Mouse (Mus musculus): ENCODE measurements at regions not wholly inside any gene's neighbourhood (a gene's known extent, or its start where the extent isn't known, plus 50 kb on each side); places are given as distances from the start of the nearest gene placed in this dataset.

DNA sequence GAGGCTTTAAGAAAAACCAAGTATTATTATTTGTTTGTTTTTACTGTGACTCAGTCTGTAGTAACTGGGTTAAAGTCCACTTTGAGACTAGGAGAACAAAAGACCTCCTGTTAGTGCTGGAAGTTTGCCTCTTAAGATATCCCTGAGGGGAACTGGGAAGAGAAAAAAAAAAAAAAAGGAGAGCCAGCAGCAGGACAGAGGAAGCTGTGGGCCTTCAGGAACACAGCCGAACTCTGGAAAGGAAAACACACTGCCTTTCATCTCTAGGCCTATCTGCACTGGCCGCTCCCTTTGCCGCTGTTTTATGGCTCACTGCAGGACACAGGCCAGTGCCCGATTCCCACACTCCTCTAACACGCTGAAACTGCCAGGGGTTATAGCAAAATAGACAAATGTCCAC, 176.1 kb downstream of the Zfp36l1 start:
- Histone ChIP-seq H3K9ac (replicated peaks; ENCODE audit: low read length) (peak overlapping the region; percentile 34; the same call in 1 of the 2 replicates), H3K9me3 (ENCODE audit: low read length) (no peaks in the 10 kb centered on the region), H3K36me3 (ENCODE audit: insufficient read depth, low read length) (no peaks in the 10 kb centered on the region), H3K4me2 (replicated peaks; ENCODE audit: low read depth, low read length) (no peak overlapping the region), H3K27ac (ENCODE audit: low read length) (peak overlapping the region; percentile 90), H3K27me3 (ENCODE audit: insufficient read depth, low read length) (no peaks in the 10 kb centered on the region), H3K4me1 (ENCODE audit: insufficient read depth, low read length) (peaks cover 16% of the 10 kb centered on the region), H3K4me3 (ENCODE audit: low read length) (no peak overlapping the region)
- WGBS, result 4% methylated on average over 5 of the region's 5 CpGs
- peak; percentile 81 for ATAC-seq (ENCODE audit: low FRiP score, low TSS enrichment)

DNA sequence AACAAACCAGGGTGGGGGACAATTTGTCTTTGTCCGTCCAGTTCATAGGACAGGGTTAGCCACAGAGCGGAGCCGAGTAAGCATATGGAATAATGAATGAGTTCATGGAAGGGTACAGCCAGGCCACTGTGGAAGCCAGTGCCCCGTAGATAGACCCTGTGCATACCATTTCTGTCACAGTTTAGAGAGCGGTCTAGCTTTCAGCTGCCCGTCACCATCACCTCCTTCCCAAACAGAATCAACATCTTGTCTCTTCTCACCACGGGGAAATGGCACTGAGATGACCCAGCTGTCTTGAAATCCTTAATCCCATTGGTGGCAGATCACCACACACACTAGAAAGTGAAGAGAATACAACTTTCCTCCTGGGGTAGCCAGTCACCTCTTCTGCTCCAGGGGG, 178.7 kb downstream of the Zfp36l1 start:
- no peak overlapping the region for H3K4me2 ChIP-seq (replicated peaks; ENCODE audit: low read depth, low read length)
- H3K4me1 ChIP-seq (ENCODE audit: insufficient read depth, low read length), result peaks cover 31% of the 10 kb centered on the region
- no peaks in the 10 kb centered on the region for H3K9me3 ChIP-seq (ENCODE audit: low read length)
- H3K27ac ChIP-seq (ENCODE audit: low read length), result no peak overlapping the region
- H3K36me3 ChIP-seq (ENCODE audit: insufficient read depth, low read length), result no peaks in the 10 kb centered on the region
- WGBS, result 69% methylated on average over 7 of the region's 7 CpGs
- H3K9ac ChIP-seq (replicated peaks; ENCODE audit: low read length), result no peak overlapping the region
- ATAC-seq (ENCODE audit: low FRiP score, low TSS enrichment), result no peak
- no peaks in the 10 kb centered on the region for H3K27me3 ChIP-seq (ENCODE audit: insufficient read depth, low read length)
- H3K4me3 ChIP-seq (ENCODE audit: low read length), result no peak overlapping the region

DNA sequence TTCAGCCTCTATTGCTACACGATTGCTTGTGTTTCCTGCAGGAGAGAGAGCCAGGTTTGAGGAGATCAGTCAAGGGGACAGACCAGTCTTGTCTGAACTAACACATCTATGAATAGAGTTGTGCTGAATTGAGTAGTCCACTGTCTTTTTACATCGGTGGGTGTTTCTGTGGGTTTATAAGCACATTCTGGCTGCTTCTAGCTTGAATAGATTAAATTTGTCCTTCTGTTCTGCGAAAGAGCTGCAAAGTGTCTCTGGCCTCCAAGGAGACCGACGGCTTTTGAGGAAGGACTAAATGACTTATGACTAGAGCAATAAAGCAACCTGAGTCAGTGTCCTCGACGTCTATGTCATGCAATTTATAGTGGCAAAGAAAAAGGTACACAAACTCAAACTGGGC, 179.9 kb downstream of the Zfp36l1 start:
- Histone ChIP-seq H3K9me3 (ENCODE audit: low read length) (no peaks in the 10 kb centered on the region), H3K4me2 (replicated peaks; ENCODE audit: low read depth, low read length) (no peak overlapping the region), H3K9ac (replicated peaks; ENCODE audit: low read length) (no peak overlapping the region), H3K36me3 (ENCODE audit: insufficient read depth, low read length) (no peaks in the 10 kb centered on the region), H3K27ac (ENCODE audit: low read length) (no peak overlapping the region), H3K4me1 (ENCODE audit: insufficient read depth, low read length) (peaks cover 43% of the 10 kb centered on the region), H3K27me3 (ENCODE audit: insufficient read depth, low read length) (no peaks in the 10 kb centered on the region), H3K4me3 (ENCODE audit: low read length) (no peak overlapping the region)
- WGBS, result 58% methylated on average over 7 of the region's 7 CpGs
- ATAC-seq (ENCODE audit: low FRiP score, low TSS enrichment), result no peak

GRCm38 (mm10) chr12:79931455-79931854, 181.4 kb downstream of the Zfp36l1 start:
- Histone ChIP-seq H3K4me2 (replicated peaks; ENCODE audit: low read depth, low read length) (no peak overlapping the region), H3K36me3 (ENCODE audit: insufficient read depth, low read length) (no peaks in the 10 kb centered on the region), H3K4me1 (ENCODE audit: insufficient read depth, low read length) (peaks cover 41% of the 10 kb centered on the region), H3K27ac (ENCODE audit: low read length) (peak overlapping the region; percentile 98), H3K4me3 (ENCODE audit: low read length) (no peak overlapping the region), H3K9me3 (ENCODE audit: low read length) (no peaks in the 10 kb centered on the region), H3K27me3 (ENCODE audit: insufficient read depth, low read length) (no peaks in the 10 kb centered on the region), H3K9ac (replicated peaks; ENCODE audit: low read length) (no peak overlapping the region)
- 48% methylated on average over 5 of the region's 5 CpGs for WGBS
- peak; percentile 85 for ATAC-seq (ENCODE audit: low FRiP score, low TSS enrichment)

GRCm38 (mm10) chr12:79929846-79930245, 183.0 kb downstream of the Zfp36l1 start:
- ATAC-seq (ENCODE audit: low FRiP score, low TSS enrichment), result no peak
- no peak overlapping the region for H3K9ac ChIP-seq (replicated peaks; ENCODE audit: low read length)
- H3K4me3 ChIP-seq (ENCODE audit: low read length), result no peak overlapping the region
- peaks cover 49% of the 10 kb centered on the region for H3K4me1 ChIP-seq (ENCODE audit: insufficient read depth, low read length)
- no peaks in the 10 kb centered on the region for H3K9me3 ChIP-seq (ENCODE audit: low read length)
- H3K4me2 ChIP-seq (replicated peaks; ENCODE audit: low read depth, low read length), result no peak overlapping the region
- no peaks in the 10 kb centered on the region for H3K27me3 ChIP-seq (ENCODE audit: insufficient read depth, low read length)
- H3K27ac ChIP-seq (ENCODE audit: low read length), result peak overlapping the region; percentile 98
- H3K36me3 ChIP-seq (ENCODE audit: insufficient read depth, low read length), result no peaks in the 10 kb centered on the region
- 37% methylated on average over 6 of the region's 6 CpGs for WGBS

DNA sequence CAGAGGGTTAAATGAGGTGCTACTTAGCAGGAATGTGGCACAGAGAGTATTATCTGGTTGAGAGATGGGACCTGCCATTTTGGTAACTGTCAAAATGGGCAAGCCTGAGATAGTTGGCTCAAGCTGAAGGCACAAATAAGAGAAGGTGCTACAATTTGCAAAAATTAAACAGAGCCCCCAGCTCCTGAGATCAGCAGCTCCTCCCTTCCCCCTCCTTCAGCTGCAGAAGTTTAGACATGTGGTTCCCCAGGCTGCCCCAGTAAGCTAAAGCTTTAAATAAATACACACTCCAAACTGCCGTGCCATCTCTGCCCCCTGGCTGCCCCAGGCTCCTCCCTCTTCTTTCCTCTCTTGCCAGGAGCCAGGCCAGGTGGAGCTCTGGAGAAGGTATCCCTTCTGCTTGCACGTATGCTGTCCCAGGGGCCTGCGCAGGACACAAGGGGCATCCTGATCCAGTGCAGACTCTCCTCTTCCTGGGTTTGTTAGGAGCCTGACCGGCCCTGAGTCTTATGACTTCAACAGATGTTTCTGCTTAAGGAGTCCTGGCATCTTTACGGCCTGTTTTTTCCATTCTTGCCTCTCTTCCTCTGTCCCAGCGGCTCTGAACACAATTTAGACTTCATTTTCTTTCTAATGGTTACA, 184.0 kb downstream of the Zfp36l1 start:
- Histone ChIP-seq H3K4me3 (ENCODE audit: low read length) (no peak overlapping the region), H3K4me1 (ENCODE audit: insufficient read depth, low read length) (peaks cover 54% of the 10 kb centered on the region), H3K4me2 (replicated peaks; ENCODE audit: low read depth, low read length) (no peak overlapping the region), H3K36me3 (ENCODE audit: insufficient read depth, low read length) (no peaks in the 10 kb centered on the region), H3K27ac (ENCODE audit: low read length) (peak overlapping the region; percentile 98), H3K9ac (replicated peaks; ENCODE audit: low read length) (peak overlapping the region; percentile 45; the same call in 1 of the 2 replicates), H3K27me3 (ENCODE audit: insufficient read depth, low read length) (no peaks in the 10 kb centered on the region), H3K9me3 (ENCODE audit: low read length) (no peaks in the 10 kb centered on the region)
- 15% methylated on average over 6 of the region's 6 CpGs for WGBS
- peak; percentile 68; the same call in 1 of the 2 replicates for ATAC-seq (ENCODE audit: low FRiP score, low TSS enrichment)

DNA sequence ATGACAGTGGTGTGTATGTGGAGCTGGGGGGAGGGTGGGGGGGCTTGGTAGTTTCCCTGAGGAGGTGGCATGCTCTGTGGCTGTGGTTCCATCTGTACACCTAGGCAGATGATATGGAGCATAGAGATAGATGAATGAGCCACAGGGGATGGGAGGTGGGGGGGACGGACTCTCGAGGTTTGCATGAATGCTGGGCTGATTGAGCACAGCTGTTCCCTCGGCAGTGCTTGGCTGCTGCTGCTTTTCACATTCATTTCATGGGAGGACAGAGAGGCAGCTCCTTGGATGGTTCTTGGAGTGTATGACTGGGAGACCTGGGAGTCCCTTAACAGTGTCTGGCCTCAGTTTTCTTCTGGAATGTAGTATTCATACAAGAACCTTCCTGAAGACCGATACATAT, 184.5 kb downstream of the Zfp36l1 start:
- Histone ChIP-seq H3K4me3 (ENCODE audit: low read length) (no peak overlapping the region), H3K9me3 (ENCODE audit: low read length) (no peaks in the 10 kb centered on the region), H3K4me1 (ENCODE audit: insufficient read depth, low read length) (peaks cover 54% of the 10 kb centered on the region), H3K4me2 (replicated peaks; ENCODE audit: low read depth, low read length) (no peak overlapping the region), H3K9ac (replicated peaks; ENCODE audit: low read length) (no peak overlapping the region), H3K27me3 (ENCODE audit: insufficient read depth, low read length) (no peaks in the 10 kb centered on the region), H3K27ac (ENCODE audit: low read length) (peak overlapping the region; percentile 98), H3K36me3 (ENCODE audit: insufficient read depth, low read length) (no peaks in the 10 kb centered on the region)
- ATAC-seq (ENCODE audit: low FRiP score, low TSS enrichment), result peak; percentile 24; the same call in 1 of the 2 replicates
- WGBS, result 24% methylated on average over 4 of the region's 4 CpGs

- peak; percentile 55; the same call in 1 of the 2 replicates for ATAC-seq (ENCODE audit: low FRiP score, low TSS enrichment)
- Histone ChIP-seq H3K27me3 (ENCODE audit: insufficient read depth, low read length) (no peaks in the 10 kb centered on the region), H3K36me3 (ENCODE audit: insufficient read depth, low read length) (no peaks in the 10 kb centered on the region), H3K4me1 (ENCODE audit: insufficient read depth, low read length) (peaks cover 58% of the 10 kb centered on the region), H3K4me3 (ENCODE audit: low read length) (no peak overlapping the region), H3K9me3 (ENCODE audit: low read length) (no peaks in the 10 kb centered on the region), H3K4me2 (replicated peaks; ENCODE audit: low read depth, low read length) (no peak overlapping the region), H3K27ac (ENCODE audit: low read length) (peak overlapping the region; percentile 82), H3K9ac (replicated peaks; ENCODE audit: low read length) (peak overlapping the region; percentile 56)
- 26% methylated on average over 6 of the region's 6 CpGs for WGBS
Measured at GRCm38 (mm10) chr12:79925704-79926588, 186.9 kb downstream of the Zfp36l1 start.

DNA sequence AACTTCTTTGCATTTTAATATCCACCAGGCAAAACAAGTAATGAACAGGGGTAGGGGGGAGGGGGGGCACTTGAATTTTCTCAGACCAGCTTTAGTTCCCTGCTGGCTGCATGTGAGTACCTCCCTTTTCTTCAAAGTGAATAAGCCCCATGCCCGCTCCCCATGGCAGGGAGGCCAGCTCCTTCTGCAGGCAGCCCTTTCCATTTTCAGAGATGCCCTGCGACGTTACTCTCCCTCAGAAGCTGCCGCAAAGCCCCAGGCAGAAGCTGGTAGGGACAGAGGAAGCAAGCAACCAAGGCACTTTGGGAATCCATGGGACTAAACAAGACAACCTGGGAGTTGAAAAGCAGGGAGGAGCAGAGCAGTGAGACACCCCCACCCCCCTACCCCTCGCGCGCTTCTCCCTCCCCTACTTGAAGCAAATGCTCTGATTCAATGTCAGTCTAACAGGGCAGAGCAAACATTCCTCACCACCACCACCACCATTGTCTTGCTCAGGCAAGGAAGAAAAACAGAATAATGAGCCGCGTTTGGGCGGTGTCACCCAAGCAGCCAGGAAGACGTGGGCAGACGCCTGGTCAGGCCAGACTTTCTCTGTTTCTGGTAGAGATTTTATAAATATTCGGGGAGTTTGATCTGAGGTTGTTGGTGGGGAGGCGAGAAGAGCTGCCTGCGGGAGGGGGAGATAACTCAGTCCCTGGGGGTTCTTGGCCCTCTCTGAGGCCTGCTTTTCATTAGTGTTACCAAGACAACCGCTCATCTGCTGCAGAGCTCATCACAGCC, 187.7 kb downstream of the Zfp36l1 start:
- Histone ChIP-seq H3K27ac (ENCODE audit: low read length) (peak overlapping the region; percentile 82), H3K9me3 (ENCODE audit: low read length) (no peaks in the 10 kb centered on the region), H3K27me3 (ENCODE audit: insufficient read depth, low read length) (no peaks in the 10 kb centered on the region), H3K4me1 (ENCODE audit: insufficient read depth, low read length) (peaks cover 58% of the 10 kb centered on the region), H3K4me2 (replicated peaks; ENCODE audit: low read depth, low read length) (no peak overlapping the region; the same call in 1 of the 2 replicates), H3K9ac (replicated peaks; ENCODE audit: low read length) (peak overlapping the region; percentile 56), H3K4me3 (ENCODE audit: low read length) (no peak overlapping the region), H3K36me3 (ENCODE audit: insufficient read depth, low read length) (no peaks in the 10 kb centered on the region)
- 16% methylated on average over 16 of the region's 16 CpGs for WGBS
- no peak for ATAC-seq (ENCODE audit: low FRiP score, low TSS enrichment)

All from kidney, embryonic 16.5 days (tissue).